Mouse (Mus musculus) layer of hippocampus, adult 18-20 months (tissue): Measurements from ENCODE around the gene Cdk19. TPM values are rescaled to one million over a fixed set of nuclear protein-coding genes. Genes with fewer than 3 reads are reported as not detected.
A peak's percentile ranks its signal among the peaks of the same experiment; 100 is the strongest.
"Not testable (repeated sequence)": the region's sequence is repeated elsewhere in the genome, so short reads cannot be mapped to it uniquely, and the experiment has no call there.

Experiments
- DNase-seq, 2 experiments: peaks; one replicate each; pipeline ENCODE4 v3.0.0; 2022; ENCODE audit warnings: low spot score in 2 of 2
- total RNA-seq, 2 experiments: library from RNA; stranded (reverse); gene quantifications; 2 replicates each; pipeline ENCODE4 v1.2.3; 2021

Gene Cdk19
- total RNA-seq, 2 experiments from 2014 or later, result 35.6 to 36.3 TPM

DNA sequence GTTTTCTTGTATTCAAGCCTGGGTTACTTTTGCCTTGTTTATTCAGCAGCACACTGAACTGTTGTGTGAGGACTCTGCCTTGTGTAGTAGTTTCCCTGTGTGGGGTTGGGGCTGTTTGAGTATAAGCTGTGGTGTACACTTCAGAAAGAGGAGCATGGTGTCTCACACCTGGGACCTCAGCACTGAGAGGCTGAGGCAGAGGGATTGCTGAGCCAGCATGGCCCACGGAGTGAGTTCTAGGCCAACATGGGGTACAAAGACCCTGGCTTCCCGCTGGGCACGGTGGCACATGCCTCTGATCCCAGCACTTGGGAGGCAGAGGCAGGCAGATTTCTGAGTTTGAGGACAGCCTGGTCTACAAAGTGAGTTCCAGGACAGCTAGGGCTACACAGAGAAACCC lies 139.3 kb downstream of the Cdk19 start:
- no peak for DNase-seq

DNA sequence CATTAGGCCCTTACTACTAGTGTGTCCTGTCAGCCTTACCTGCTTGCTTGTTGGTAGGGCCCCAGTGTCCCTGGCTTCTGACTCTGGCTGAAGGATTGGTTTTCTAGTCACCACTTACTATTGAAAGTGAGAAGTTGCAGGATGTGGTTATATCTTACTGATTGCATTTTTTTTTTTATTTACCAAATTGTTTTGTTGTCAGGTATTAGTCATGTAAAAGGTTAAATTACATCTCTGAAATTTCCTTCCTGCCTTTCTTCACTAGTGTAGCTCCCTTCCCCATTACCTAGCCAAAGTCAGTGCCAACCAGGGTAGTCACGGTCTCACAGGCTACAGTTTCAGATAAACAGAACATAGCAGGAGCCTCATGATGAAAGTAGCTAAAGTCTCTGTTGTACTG lies 139.9 kb downstream of the Cdk19 start:
- DNase-seq, result no peak

DNA sequence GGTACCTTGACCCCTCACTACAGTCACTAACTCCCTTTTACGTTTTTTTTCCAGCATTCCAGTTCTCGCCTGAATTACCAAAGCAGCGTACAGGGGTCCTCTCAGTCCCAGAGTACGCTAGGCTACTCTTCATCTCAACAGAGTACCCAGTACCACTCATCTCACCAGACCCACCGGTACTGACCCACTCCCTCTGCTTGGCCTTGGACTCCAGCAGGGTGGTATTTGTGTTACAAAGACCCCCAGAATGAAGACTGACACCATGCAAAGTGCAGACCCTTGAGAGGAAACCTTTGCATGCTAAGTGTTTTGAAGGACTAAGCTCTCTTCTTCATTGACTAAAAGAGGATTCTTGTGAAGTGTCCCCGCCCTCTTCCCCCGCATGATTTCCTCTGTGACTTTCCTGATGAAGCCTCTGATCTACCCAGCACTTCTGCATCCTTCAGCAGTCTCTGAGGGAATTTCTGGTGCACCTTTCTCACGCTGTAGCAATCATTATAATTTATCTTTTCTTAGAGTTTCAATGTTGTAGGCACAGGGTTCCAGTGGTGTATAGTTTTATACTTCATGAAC lies 140.3 kb downstream of the Cdk19 start:
- no peak for DNase-seq

DNA sequence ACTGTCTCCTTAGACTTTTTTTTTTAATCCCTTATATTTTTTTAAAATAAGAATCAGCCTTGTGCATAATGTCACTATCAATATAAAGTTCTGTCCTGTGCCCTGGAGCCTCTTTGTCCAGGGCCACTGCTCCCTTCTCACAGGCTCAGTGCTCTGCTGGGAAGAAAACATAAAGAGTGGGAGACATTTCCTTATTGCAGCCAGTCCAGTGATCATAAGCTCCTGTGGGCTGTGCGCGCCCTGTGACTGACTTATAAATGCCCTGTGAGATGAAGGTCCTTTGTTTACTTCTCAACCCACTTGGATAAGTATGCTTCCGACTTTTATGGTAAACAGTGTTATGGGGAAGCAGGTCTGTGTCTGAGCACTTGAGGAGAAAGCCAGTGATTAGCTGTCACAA lies 142.2 kb downstream of the Cdk19 start:
- no peak for DNase-seq

DNA sequence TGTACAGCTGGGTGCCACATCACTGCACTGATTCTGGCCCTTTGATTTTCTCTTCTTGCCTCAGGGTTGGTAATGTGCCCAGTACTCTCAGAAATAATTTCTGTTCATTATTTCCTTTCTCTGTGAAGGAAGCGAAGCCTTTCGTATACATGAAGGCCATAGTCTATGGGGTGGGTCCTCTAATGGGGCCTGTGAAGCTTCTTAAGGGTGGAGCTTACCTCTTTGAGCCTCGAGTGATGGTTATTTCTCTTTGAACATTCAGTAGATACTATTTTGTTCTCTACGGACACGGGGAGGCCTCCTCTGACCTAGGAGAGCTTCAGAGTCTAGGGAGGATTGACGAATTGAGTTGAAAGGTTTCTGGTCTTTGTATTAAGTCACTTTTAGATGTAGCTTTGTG lies 142.9 kb downstream of the Cdk19 start:
- DNase-seq, result no peak

DNA sequence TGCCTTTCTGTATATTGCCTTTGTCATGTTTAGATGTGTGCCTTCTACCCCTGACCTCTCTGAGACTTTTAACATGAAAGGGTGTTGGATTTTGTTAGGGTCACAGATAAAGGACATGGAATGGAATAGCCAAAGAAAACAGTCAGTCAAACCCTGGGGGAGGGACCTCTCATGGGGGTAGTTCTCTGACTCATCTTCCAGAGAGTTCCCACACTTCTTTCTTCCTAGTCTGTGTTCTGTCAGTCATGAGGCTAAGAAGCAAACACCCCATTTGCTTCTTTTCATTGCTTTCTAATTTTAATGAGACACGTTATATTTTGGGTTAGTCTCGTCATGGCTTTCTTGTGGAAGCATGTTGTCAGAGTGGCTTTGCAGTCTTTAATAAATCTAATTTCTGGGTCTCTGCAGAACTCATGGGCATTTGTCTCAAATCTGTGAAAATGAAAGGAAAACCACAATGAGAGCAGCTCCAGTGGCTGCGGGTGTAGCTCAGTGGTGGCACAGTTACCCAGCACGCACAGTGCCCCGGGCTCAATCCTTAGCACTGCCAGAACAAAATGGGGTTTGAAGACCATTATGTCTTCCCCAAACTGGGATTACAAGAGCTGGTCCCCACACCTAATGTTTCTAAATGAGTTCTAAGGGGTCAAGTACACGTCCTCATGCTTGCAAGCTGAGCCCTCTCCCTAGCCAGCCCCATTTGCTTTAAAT lies 149.9 kb downstream of the Cdk19 start:
- DNase-seq, result no peak

DNA sequence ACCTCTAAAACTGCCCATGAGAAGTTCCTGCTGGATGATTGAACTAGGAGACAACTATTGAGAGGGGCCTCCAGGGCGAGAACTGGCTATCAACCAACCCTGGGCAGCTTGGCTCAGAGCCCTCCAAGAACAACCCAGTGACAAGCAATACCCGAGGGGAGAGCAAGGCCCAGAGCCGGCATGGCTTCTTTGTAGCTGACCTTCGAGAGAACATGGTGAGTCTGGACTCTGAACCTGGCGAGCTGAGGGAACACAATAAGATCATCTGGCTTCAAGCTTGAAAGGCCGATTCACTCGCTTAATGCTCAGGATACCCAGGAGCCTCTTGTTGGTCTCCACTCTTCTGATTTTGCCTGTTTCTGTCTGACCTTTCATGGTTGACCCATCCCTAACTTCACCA lies 151.8 kb downstream of the Cdk19 start:
- no peak for DNase-seq

DNA sequence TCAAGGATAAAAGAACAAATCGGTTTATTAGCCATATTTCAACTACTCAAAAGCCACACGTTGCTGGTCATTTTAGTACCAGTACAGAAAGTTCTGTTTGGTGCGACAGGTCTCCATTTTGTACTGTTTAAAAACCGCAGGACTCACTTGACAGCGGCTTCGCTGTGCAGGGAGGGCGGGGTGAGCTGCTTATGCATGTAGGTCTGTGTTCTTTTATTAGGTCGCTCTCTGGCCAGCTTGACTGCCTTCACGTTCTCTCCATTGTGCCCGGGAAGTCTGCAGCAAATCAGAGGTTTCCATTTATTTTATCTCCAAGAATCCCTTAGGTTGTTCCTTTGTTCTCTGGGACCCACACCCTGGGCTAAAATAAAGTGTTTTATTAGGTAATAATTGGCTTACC lies 152.4 kb downstream of the Cdk19 start:
- no peak for DNase-seq

DNA sequence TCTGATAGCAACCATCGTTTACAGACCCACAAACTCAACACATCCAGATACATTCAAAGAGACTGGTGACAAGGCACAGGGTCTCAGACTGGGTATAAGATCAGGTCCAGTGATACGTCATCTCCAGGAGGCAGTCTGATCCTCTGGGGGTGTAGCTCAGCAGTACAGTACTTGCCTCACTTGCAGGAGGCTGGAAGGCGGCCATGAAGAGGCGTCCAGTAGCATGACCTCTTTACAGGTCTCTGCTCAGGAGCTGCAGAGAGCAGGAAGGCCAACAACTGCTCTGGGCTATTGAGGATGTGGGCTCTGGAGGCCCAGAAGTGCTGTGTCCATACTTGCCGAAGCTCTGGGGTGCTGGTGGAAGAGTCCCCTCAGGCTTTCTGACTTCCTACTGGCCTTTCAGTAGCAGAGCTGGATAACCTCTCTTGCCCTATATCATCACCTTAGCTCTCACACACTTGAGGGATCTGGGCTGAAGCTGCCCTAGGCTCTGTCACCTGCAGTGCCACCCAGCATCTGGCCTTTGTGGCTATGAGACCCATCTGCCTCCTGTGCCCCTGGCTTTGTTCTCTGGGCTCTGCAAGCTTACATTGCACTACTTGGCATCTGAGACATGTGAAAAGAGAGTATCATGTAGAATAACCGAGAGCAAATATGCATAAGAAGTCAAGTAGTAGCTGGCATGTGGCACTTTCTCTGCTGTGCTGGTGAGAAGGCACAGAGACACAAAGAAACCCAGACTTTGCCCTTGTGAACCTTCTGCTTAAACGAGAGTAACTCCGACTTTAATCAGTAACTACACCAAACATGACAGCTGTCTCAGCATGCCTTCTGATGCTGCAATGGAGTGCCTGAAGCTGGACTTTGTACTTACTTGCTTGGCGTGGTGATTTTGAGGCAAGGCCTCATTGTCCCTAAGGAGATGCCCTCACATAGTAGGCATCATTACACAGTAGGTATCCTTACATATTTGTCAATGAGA lies 155.1 kb downstream of the Cdk19 start:
- no peak for DNase-seq

DNA sequence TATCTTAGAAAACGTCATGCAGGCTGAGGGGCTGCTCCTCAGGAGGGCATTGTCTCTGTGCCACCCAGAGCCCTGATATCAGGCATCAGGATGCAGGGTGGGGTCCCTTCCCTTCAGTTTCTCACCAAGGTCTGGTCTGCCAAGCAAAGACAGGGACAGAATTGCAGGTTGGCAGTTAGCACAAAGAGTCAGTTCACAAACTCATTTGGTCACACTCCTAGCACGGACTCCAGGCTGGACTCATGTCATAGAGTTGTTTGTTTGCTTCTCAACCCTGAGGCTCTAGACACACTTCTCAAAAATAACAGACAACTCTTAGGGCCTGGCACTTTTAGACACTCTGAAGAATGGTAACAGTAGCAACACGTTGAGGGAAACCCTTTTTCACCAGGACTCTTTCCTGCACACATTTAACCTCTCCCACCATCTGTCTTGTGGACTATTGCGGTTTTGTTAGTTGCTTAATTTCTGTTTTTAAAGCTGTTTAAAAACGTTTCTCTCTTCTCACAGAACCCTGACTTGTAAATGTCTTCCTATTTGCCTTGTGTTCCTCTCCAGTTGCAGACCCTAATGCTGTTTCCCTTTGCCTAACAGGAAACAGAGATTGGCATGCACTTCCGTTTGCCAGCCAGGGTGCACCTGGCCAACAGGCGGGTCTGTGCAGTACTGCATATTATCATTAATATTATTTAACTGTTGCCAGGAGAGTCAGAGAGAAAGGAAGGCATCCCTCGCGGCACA lies 158.1 kb downstream of the Cdk19 start:
- no peak for DNase-seq

DNA sequence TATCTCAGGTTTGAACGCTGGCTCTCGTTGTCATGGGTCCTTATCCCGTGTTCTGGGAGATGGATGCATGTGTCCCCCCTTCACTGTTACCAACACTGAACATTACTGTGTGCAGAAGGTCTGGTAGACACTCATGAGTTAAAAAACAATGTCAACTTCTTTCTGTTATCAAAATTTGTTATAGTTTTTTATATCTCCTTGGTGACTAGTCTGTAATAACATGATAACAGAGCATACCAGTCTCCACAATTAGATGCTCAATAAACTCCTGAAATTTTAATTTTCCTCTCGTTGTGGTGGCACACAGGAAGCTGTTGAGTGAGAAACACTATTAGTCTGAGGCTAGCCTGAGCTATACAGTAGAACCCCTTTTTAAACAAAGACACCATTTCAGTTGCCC lies 159.1 kb downstream of the Cdk19 start:
- DNase-seq, result no peak

DNA sequence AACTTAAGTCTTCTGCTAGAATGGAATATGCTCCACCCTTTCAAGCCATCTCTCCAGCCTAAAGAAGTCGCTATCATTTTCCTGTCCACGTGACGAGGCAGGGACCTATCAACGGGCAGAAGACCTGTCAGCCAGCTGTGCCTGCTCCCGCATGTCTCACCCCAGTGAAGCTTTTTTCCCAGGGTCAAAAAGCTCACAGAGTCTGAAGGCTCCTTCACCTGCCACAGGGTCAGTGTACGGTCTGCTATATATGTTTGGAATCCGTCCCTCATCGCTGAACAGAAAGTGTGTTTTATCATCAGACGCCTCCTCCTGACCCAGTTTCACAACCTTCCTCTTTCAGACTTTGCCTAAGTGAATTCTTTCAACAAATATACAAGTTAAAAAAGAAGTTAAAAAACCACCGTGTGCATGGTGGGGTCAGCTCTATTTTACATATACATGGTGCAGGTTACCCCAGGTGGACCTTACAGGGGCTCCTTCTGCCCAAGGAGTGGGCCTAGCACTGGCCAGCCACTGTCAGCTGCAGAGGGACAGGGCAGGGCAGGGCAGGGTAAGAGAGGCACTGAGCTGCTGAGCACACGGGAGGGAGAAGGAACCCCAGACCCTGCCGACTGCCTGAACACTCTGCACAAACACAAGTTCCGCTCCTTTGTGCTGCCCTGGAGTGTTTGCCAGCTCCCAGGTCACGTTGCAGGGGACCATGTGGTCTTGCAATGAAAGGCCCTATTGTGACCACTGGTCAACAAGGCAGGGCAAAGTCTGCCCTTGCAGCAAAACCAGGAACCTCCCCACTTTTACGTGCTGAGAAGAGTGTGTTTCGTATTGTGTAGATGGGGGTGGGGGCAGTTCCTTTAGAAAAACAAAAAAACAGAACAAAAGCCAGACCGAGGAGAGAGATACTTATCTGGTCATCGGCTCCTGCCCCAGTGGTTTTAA lies 160.2 kb downstream of the Cdk19 start:
- peak; percentile 65 to 88 for DNase-seq

DNA sequence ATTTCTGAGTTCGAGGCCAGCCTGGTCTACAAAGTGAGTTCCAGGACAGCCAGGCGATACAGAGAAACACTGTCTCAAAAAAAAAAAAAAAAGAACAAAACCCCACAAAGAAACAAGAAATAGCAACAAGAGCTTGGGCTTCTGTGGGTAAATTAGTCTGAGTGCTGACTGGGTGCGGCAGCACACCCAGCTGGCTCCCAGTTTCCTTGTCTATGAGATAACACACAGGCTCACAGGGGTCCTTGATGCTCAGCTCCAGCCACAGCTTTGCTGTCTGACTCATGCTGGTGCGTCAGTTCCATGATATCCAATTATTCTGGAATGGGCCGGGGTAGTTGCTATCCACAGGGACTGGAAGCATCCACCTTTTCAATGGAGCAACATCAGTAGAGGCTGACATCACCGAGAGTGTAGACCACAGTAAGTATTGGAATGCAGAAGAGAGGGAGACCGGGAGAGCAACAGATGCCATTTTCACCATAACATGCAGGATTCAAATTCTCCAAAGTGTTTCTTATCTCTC lies 161.4 kb downstream of the Cdk19 start:
- no peak for DNase-seq

DNA sequence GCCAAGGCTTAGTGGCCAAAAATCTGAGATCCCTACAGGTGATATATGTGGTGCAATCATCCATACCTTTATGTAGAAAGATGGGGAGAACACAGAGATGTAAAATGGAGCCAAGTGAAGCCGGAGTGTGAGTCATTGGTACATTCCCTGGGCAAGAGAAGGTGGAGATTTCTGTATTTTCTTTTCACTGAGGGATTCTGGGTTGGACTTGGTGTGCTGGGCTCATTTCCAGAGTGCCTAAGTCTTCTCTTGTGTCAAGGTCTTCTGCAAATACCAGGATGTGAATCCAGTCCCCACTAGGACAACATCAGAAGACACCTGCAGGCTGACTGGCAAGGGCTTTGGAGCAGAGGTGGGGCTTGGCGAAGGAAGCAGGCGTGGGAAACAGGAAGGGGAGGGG lies 163.4 kb downstream of the Cdk19 start:
- DNase-seq, result no peak

DNA sequence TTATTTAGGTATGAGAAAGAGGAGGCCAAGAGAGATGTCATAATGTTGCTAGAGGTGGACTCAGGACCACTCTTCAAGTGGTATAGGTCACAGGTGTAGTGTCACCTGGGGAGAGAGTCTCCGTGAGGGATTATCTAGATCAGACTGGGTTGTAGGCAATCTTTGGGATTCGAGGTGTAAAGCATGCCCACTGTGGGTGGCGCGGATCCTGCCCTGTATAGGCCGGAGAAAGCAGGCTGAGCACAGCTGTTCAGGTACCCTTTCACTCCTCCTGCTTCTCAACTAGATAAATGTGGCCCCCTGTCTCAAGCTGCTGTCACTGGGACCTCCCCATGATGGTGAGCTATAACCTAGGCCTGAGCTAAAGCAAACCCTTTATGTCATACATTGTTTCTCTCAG lies 171.0 kb downstream of the Cdk19 start:
- no peak for DNase-seq

DNA sequence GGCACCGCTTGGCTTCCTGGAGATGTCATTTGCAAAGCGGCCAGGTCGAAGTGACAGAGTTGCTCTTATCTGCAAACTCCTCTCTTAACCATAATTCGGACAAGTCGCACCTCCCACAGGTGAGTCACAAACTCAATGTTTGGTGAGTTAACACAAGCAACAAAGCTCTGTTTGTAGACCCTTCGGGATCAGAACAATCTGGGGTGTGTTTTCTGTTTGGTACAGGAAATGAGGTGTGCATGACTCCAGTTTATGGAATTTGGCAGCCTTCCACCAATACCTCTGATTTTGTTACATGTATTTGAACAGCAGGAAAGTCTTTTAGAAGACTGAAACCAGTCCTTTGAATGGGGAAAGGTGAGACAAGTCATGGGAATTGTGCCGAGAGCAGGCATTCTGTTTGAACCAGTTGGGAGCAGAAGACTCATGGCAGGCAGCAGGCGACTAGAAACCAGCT lies 171.9 kb downstream of the Cdk19 start:
- no peak for DNase-seq

DNA sequence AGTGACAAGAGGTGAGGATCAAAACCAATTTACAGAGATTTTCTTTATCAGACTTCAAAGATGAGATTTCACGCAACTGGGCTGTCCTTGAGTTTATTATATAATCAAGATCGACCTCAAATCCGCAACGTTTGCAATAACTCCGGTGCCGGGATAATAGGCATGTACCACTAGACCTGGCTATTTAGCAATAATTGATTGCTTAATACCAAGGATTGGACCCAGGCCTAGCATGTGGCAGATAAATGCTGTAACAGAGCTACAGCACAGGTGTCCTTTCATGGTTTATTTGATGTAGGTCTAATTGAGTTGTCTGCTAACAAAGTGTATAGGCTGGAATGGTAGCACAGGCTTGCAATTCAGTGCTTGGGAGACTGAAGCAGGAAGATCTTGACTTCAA lies 172.8 kb downstream of the Cdk19 start:
- no peak for DNase-seq

DNA sequence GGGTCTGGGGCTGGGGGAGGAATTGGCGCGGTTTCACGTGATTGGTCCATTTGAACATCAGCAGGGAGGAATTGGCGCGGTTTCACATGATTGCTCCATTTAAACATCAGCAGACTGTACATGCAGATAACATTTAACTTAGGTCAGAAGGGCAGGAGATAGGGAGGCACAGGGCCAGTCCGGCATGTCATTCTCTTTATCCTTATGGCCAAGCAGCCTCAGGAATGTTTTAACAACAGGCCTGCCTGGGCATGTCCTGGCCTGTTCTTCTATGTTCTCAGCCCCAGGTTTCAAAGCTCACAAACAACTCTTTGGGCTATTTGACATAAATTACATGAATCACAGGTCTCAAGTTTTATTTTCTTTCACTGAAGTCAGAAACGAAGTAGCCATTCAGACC lies 173.6 kb downstream of the Cdk19 start:
- not testable (repeated sequence) for DNase-seq

DNA sequence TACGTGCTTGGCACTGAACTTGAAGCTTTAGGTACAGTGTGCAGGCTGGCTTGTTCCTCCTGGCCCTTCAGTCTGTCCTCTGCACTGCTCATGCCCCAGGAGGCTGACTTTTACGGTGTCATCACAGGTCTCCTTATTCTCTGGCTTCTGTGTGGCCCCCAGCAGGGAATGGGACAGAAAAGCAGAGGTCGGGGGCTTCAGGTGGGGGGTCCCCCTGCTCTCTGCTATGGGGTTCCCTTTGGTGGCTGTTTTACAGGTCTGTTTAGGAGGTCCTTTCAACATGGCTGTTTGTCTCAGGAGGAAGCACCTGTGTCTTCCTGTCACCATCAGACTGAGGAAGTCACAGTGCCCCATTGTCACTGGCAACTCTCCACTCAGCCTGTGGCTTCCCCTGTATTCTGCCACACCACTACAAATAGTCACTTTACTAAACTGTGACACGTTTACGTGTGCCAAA lies 175.9 kb downstream of the Cdk19 start:
- DNase-seq, result no peak

DNA sequence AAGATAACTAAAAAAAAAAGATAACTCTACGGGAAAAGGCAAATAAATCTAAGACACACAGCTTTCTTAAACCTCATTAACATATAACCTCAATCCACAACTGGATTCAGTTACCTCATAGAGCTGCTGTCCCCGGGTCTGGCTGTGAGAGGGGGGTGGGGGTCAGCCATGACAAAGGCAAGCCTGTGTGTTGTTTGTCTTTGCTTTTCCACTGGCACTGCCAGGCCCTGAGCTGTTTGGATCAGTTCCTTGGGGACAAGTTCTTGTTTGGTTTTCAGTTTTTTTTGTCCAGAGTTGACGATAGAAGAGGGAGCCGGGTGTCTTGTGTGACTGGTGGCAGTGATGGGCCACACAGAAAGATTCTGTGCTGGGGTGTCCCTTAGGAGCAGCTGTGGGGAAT lies 177.1 kb downstream of the Cdk19 start:
- DNase-seq, result peak in 1 of 2 experiments; percentile 77
